Mouse (Mus musculus) CH12.LX (cell line): ENCODE measurements around the gene Zfp62. TPM values are rescaled to one million over a fixed set of nuclear protein-coding genes. Genes with fewer than 3 reads are reported as not detected.

Experiments
- DNase-seq: peaks from one replicate; pipeline ENCODE4 v3.0.0-alpha.2; 2013; ENCODE audit errors: extremely low read depth
- H3K27ac ChIP-seq: 2 replicates; pipeline ENCODE4 v1.5.1; 2012; ENCODE audit warnings: low read depth, mild to moderate bottlenecking, control low read depth, moderate library complexity; ENCODE audit not compliant: insufficient read depth
- H3K27me3 ChIP-seq: replicated peaks from 2 replicates; pipeline ENCODE3; 2012; ENCODE audit warnings: inconsistent platforms
- H3K36me3 ChIP-seq, 2 experiments: replicated peaks in 1 of 2; 2 replicates each; pipeline versions ENCODE3 to v1.6.1; 2012; ENCODE audit warnings: inconsistent platforms in 1 of 2, low read length in 1 of 2, mild to moderate bottlenecking in 1 of 2, mixed read lengths in 1 of 2, moderate library complexity in 1 of 2; ENCODE audit not compliant: control insufficient read depth in 1 of 2, insufficient read depth in 1 of 2
- H3K4me1 ChIP-seq, 2 experiments: 2 replicates each; pipeline ENCODE4 v1.6.1; 2012; ENCODE audit warnings: inconsistent platforms in 1 of 2, moderate library complexity in 1 of 2; ENCODE audit not compliant: insufficient read depth in 2 of 2, control insufficient read depth in 1 of 2
- H3K4me2 ChIP-seq: 2 replicates; pipeline ENCODE4 v1.6.1; 2012; ENCODE audit warnings: low read depth, mild to moderate bottlenecking, control low read depth; ENCODE audit not compliant: poor library complexity, insufficient read depth, severe bottlenecking
- H3K4me3 ChIP-seq, 3 experiments: fragments of 150-350 bp in 1 of 3; sonication (generic) in 1 of 3; replicated peaks in 1 of 3; 2 replicates each; pipeline versions ENCODE3 to v1.5.1; 2011 to 2012; ENCODE audit warnings: low read depth in 2 of 3, low read length in 2 of 3, mild to moderate bottlenecking in 2 of 3, moderate library complexity in 2 of 3, control low read depth in 1 of 3, improper control_type of control experiment in 1 of 3, inconsistent platforms in 1 of 3, mixed read lengths in 1 of 3; ENCODE audit not compliant: poor library complexity in 1 of 3
- H3K79me2 ChIP-seq: replicated peaks from 2 replicates; pipeline ENCODE4 v1.6.1; 2012; ENCODE audit warnings: mild to moderate bottlenecking, moderate library complexity; ENCODE audit not compliant: control insufficient read depth, poor library complexity, insufficient read depth, severe bottlenecking; ENCODE audit errors: extremely low read depth
- H3K9ac ChIP-seq: 2 replicates; pipeline ENCODE4 v1.6.1; 2012; ENCODE audit warnings: low read depth, mild to moderate bottlenecking, control low read depth, moderate library complexity; ENCODE audit not compliant: insufficient read depth
- H3K9me3 ChIP-seq: replicated peaks from 2 replicates; pipeline ENCODE3; 2012; ENCODE audit warnings: low read length, inconsistent platforms, mixed read lengths
- CHD1 ChIP-seq: IDR thresholded peaks from 2 replicates; pipeline ENCODE4 v1.6.1; 2012; ENCODE audit warnings: low read depth, low read length, improper control_type of control experiment, inconsistent platforms
- CTCF ChIP-seq, 2 experiments: IDR thresholded peaks in 1 of 2; conservative IDR thresholded peaks in 1 of 2; 2 replicates each; pipeline ENCODE4 v1.5.1; 2011 to 2012; ENCODE audit warnings: low read depth in 2 of 2, low read length in 2 of 2, improper control_type of control experiment in 1 of 2, inconsistent platforms in 1 of 2, mild to moderate bottlenecking in 1 of 2, moderate library complexity in 1 of 2
- E2F4 ChIP-seq: IDR thresholded peaks from 2 replicates; pipeline ENCODE4 v1.6.1; 2011; ENCODE audit warnings: low read depth, low read length, improper control_type of control experiment; ENCODE audit not compliant: insufficient replicate concordance
- EP300 ChIP-seq: IDR thresholded peaks from 2 replicates; pipeline ENCODE4 v1.6.1; 2011; ENCODE audit warnings: low read length, improper control_type of control experiment
- GABPA ChIP-seq: IDR thresholded peaks from 2 replicates; pipeline ENCODE4 v1.6.1; 2012; ENCODE audit warnings: low read depth, low read length, improper control_type of control experiment, inconsistent platforms; ENCODE audit not compliant: insufficient replicate concordance
- HCFC1 ChIP-seq: IDR thresholded peaks from 2 replicates; pipeline ENCODE4 v1.6.1; 2012; ENCODE audit warnings: low read depth, mild to moderate bottlenecking, inconsistent platforms, low read length, improper control_type of control experiment
- IRF4 ChIP-seq: IDR thresholded peaks from 2 replicates; pipeline ENCODE4 v1.6.1; 2014; ENCODE audit warnings: low read depth, mild to moderate bottlenecking, inconsistent platforms, low read length, improper control_type of control experiment
- MAFK ChIP-seq: IDR thresholded peaks from 2 replicates; pipeline ENCODE4 v1.6.1; 2011; ENCODE audit warnings: low read length, improper control_type of control experiment; ENCODE audit not compliant: insufficient replicate concordance
- MAX ChIP-seq: IDR thresholded peaks from 2 replicates; pipeline ENCODE4 v1.6.1; 2011; ENCODE audit warnings: low read length, improper control_type of control experiment
- MAZ ChIP-seq: IDR thresholded peaks from 2 replicates; pipeline ENCODE4 v1.6.1; 2012; ENCODE audit warnings: low read depth, mild to moderate bottlenecking, inconsistent platforms, low read length, improper control_type of control experiment, moderate library complexity
- NRF1 ChIP-seq: IDR thresholded peaks from 2 replicates; pipeline ENCODE4 v1.6.1; 2014; ENCODE audit warnings: low read depth, mild to moderate bottlenecking, inconsistent platforms, low read length, improper control_type of control experiment, moderate library complexity
- RAD21 ChIP-seq: IDR thresholded peaks from 2 replicates; pipeline ENCODE4 v1.6.1; 2011; ENCODE audit warnings: low read depth, mild to moderate bottlenecking, low read length, improper control_type of control experiment, moderate library complexity
- TBP ChIP-seq: conservative IDR thresholded peaks from 2 replicates; pipeline ENCODE4 v1.6.1; 2011; ENCODE audit warnings: low read depth, low read length, improper control_type of control experiment
- TCF12 ChIP-seq: IDR thresholded peaks from 2 replicates; pipeline ENCODE4 v1.6.1; 2014; ENCODE audit warnings: low read depth, mild to moderate bottlenecking, inconsistent platforms, low read length, improper control_type of control experiment
- UBTF ChIP-seq: IDR thresholded peaks from 2 replicates; pipeline ENCODE4 v1.6.1; 2012; ENCODE audit warnings: low read depth, mild to moderate bottlenecking, inconsistent platforms, low read length, improper control_type of control experiment, moderate library complexity
- ZKSCAN1 ChIP-seq: IDR thresholded peaks from 2 replicates; pipeline ENCODE4 v1.6.1; 2012; ENCODE audit warnings: low read depth, inconsistent platforms, low read length, improper control_type of control experiment, borderline replicate concordance
- ZNF384 ChIP-seq: IDR thresholded peaks from 2 replicates; pipeline ENCODE4 v1.6.1; 2012; ENCODE audit warnings: low read depth, low read length, improper control_type of control experiment, inconsistent platforms
- dilution Hi-C: fragments of 300-500 bp; cut with MboI; formaldehyde crosslinking; loops from 2 replicates; pipeline ENCODE4 v1.14.3; 2020; ENCODE audit warnings: low sequenced_read_pairs; ENCODE audit not compliant: extremely low pct_unique_long_range_greater_than_20kb, extremely low pct_ligation_motif_present
- in situ Hi-C: fragments of 300-500 bp; cut with MboI; formaldehyde crosslinking; loops from 3 replicates; pipeline ENCODE4 v1.14.3; 2019; ENCODE audit warnings: low sequenced_read_pairs, low pct_ligation_motif_present, low pct_unique_long_range_greater_than_20kb, mixed read lengths
- polyA plus RNA-seq: library from polyadenylated mRNA; unstranded; fragments of >175 nt; gene quantifications from 2 replicates; pipeline ENCODE4 v1.2.1, GENCODE M21; 2012; ENCODE audit warnings: low read depth; ENCODE audit not compliant: insufficient read length
- total RNA-seq, 2 experiments: library from RNA; depleted of rRNA; stranded (reverse); fragments of 300-350 nt in 1 of 2; fragments of >200 nt in 1 of 2; gene quantifications; 2 replicates each; pipeline ENCODE4 v1.2.3; 2012 to 2014

Gene Zfp62
- total and polyA plus RNA-seq, 3 experiments, result 22.6 to 38.7 (median 25.3) TPM

- in situ Hi-C loops, result no loop called here
- Histone ChIP-seq H3K4me1 (peaks cover 8 to 53% of the 10 kb centered on the region in 2 experiments; a peak in 3 of 4 replicates), H3K9me3 (no peaks in the 10 kb centered on the region), H3K27me3 (no peaks in the 10 kb centered on the region), H3K9ac (peak overlapping the region; percentile 44), H3K4me2 (peak overlapping the region; percentile 40), H3K27ac (peak overlapping the region; percentile 49), H3K4me3 (no peak overlapping the region), H3K36me3 (no peaks in the 10 kb centered on the region), H3K79me2 (no peaks in the 10 kb centered on the region)
- DNase-seq, result no peak
- TF ChIP-seq IRF4, result peak; percentile 76
- no peak for TF ChIP-seq ZNF384
- TF ChIP-seq CHD1, result no peak
- no peak for TF ChIP-seq HCFC1
- peak; percentile 76; the same call in 1 of the 2 replicates for TF ChIP-seq EP300
- no peak for TF ChIP-seq MAX
- TF ChIP-seq NRF1, result no peak
- TF ChIP-seq TBP, result peak; percentile 71
- TF ChIP-seq ZKSCAN1, result no peak
- no peak for TF ChIP-seq GABPA
- TF ChIP-seq MAFK, result no peak
- dilution Hi-C loops, result no loop called here
Measured at GRCm38 (mm10) chr11:49237532-49237931, 34.4 kb downstream of the Zfp62 start.

GRCm38 (mm10) chr11:49240310-49240709 is 37.2 kb downstream of the Zfp62 start:
- Histone ChIP-seq H3K27me3 (no peaks in the 10 kb centered on the region), H3K79me2 (peaks cover 3% of the 10 kb centered on the region; the same call in 1 of the 2 replicates), H3K4me1 (peaks cover 8 to 65% of the 10 kb centered on the region in 2 experiments; a peak in 3 of 4 replicates), H3K9me3 (no peaks in the 10 kb centered on the region), H3K4me3 (no peak overlapping the region), H3K36me3 (no peaks in the 10 kb centered on the region), H3K4me2 (no peak overlapping the region), H3K27ac (no peak overlapping the region), H3K9ac (no peak overlapping the region)
- TF ChIP-seq E2F4, result no peak
- TF ChIP-seq RAD21, result no peak
- no peak for TF ChIP-seq MAZ
- TF ChIP-seq UBTF, result no peak
- no peak for TF ChIP-seq CTCF (conservative IDR thresholded peaks at IDR 0.05 in 1 of 2, IDR thresholded peaks at IDR 0.05 in 1 of 2; ENCODE audit: low read depth in 2 of 2, low read length in 2 of 2)
- TF ChIP-seq TCF12, result no peak
- TF ChIP-seq TBP, result no peak
- no peak for TF ChIP-seq MAX
- dilution Hi-C loops (no loop called here), in situ Hi-C loops (loop anchor here (5.0 kb wide), 1 partner anchor 368 kb away; the partner anchor contains the start of gene Irgm1)
- DNase-seq, result no peak
